Mouse (Mus musculus) brain, embryonic 18.5 days (tissue): ENCODE data around the gene Obox6.

ENCODE experiments used
- DNase-seq: peaks from one replicate; pipeline ENCODE4 v3.0.0-alpha.2; 2012; ENCODE audit warnings: low read depth, low spot score

The Obox6 gene

GRCm38 (mm10) chr7:15839578-15839977 lies at the start of gene Obox6:
Gene Obox6 (minus strand): TSS chr7:15839678.
- DNase-seq, result no peak

GRCm38 (mm10) chr7:15884127-15884526 lies 44.6 kb upstream of the Obox6 start:
- no peak for DNase-seq

- DNase-seq, result no peak
Observed at GRCm38 (mm10) chr7:15882317-15882716, 42.8 kb upstream of the Obox6 start, which contains the start of gene Crxos. Gene Crxos (plus strand): TSS chr7:15882617.

- no peak for DNase-seq
Observed at GRCm38 (mm10) chr7:15881831-15882230, 42.4 kb upstream of the Obox6 start.

- no peak for DNase-seq
Observed at GRCm38 (mm10) chr7:15881388-15881787, 41.9 kb upstream of the Obox6 start.

- no peak for DNase-seq
Observed at GRCm38 (mm10) chr7:15879756-15880155, 40.3 kb upstream of the Obox6 start, which contains the start of gene Crx. Gene Crx (minus strand): TSS chr7:15879968.

GRCm38 (mm10) chr7:15864104-15864503 lies 24.6 kb upstream of the Obox6 start:
- no peak for DNase-seq

- DNase-seq, result no peak
Observed at GRCm38 (mm10) chr7:15859657-15860056, 20.2 kb upstream of the Obox6 start.
